Mouse (Mus musculus): ENCODE measurements around the gene Patj.
"Not testable (repeated sequence)": the region's sequence is repeated elsewhere in the genome, so short reads cannot be mapped to it uniquely, and the experiment has no call there.

Patj gene

GRCm38 (mm10) chr4:98581456-98581855, 185.9 kb downstream of the Patj start:
- DNase-seq: no peak

DNA sequence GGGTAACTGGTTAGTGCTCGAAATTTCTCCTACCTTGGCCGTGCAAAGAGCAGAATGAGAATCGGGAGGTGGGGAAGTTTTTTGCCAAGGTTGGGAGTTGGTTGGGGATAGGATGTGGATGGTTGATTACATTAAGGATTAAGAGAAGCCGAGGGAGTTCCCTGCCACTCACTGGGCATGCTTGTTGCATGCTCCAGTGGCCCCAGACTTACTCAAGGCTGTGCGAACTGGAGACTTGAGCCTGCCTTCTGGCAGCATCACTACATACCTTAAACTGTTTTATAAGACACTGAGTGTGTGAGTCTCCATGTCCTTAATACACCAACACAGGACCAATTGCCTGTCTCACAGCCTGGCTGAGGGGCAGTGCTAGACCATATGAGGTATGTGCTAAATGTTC, 188.4 kb downstream of the Patj start:
- DNase-seq: no peak

DNA sequence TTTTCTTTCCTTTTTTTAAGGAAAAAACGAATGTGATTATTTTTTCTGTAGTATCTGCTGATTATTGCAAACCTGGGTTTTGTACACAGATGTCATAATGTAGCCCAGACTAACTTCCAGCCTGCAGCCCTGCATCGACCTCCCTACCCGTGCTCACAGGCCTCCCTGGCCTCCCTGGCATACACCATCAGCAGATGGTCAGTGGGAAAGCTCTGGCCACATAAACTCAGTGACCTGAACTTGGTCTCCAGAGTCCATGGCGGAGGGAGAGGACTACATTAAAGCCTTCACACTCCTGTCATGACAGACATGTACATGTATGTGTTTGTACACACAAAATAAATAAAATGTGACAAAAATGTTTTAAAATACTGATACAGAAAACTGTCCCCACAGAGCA, 190.7 kb downstream of the Patj start:
- no peak for DNase-seq

DNA sequence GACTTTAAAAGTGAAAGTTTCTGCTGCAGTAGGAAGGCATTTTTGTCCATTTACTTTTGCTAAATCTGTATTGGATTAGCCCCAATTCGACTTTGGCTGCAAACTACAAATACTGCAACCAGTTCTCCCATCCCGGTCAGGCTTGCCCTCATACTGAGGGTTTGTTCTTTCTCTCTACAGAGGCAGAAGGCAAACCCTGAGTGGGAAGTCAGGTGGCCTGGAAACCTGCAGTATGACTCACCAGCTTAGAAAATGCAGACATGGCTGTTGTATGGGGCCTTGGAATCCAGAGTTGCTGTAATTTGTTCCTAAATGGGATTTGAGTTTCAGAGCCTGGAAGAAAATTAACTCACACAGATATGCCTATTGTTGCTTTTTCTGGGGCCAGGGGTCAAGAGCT, 192.1 kb downstream of the Patj start:
- DNase-seq: no peak

DNA sequence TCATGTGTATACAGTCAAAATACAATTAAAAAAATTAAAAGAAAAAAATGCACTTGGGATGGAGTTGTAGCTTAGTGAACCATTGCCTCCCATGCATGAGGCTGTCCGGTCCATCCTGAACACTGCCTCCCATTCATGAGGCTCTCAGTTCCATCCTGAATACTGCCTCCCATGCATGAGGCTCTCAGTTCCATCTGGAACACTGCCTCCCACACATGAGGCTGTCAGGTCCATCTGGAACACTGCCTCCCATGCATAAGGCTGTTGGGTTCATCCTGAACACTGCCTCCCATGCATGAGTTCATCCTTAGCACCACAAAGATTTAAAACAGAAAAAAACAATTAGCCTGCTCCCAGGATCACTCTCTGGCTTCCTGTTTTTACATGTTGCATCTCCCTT, 198.4 kb downstream of the Patj start:
- DNase-seq: no peak

GRCm38 (mm10) chr4:98598546-98598971, 203.0 kb downstream of the Patj start:
- DNase-seq: no peak

DNA sequence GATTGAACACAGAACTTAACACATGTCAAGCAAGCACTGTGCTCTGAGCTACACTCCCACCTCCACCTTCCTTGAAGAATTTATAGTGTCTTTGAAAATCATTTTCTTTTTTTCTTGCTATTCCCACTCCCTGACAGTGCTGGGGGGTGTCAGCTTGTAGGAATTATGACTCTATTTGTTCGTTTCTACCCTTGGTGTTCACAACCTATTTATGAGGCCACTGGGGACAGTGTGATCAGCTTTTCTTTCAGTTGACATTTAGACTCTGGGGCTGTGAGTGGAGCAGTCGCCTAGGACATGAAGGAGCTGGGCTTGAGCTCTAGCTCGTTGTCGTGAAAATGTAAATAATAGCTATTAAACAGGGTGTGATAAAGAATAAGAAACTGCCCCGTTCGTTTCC, 203.8 kb downstream of the Patj start:
- DNase-seq: no peak

DNA sequence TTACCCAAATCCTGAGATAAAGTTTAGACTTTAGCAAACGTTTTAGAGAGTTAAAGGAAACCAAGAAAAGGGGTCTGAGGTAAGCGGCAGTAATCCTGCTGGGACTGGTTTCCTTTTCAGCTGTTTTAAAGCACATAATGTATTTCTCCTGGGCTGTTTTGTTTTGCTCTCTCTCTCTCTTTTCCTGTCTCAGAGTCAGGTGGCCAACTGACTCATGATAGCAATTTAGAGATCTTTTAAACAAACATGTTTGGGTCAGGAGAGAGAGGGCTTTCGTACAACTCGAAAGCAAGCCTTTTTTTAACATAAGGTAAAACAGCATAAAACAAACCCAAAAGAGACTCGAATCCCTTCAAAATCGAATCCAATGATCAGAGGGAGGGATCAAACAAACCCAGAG, 207.5 kb downstream of the Patj start:
- no peak for DNase-seq

- no peak for DNase-seq
Observed at GRCm38 (mm10) chr4:98610501-98610900, 214.9 kb downstream of the Patj start.

GRCm38 (mm10) chr4:98614395-98614794, 218.8 kb downstream of the Patj start:
- no peak for DNase-seq

GRCm38 (mm10) chr4:98619199-98619598, 223.6 kb downstream of the Patj start:
- no peak for DNase-seq

DNA sequence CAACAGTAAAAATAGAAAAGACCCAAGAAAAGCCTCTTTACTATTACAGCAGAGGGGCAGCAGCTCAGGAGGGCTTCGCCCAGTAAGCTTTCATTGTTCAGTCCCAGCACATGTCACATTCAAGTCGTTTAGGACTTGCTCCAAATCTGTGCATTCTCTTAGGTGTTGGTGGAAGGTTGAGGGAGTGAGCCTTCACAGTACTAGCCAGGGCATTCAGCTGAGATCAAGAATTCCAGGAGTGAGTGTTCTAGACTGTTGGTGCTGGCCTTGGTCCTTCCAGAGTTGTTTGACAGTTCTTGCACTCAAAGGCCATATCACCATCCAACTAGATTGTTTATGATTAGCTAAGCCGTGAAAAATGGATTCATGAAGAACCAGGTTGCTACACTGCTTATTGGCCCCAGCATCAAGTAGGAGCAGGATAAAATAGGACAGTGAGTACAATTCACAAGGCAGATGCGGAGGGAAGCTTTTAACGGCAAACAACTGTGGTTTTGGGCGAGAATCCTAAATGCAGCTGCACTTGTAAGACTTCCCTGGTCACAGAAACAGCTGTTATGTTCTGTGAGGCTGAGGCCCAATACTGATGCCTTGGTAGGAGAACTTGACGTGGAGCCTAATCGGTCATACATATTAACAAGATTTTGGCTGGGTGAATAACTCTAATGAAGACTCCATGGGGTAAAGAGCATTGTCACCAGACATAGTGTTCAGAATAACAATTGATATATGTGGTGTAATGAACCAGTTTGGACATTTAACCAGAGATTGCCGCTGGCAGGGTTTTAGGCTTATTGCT, 225.6 kb downstream of the Patj start:
- no peak for DNase-seq

DNA sequence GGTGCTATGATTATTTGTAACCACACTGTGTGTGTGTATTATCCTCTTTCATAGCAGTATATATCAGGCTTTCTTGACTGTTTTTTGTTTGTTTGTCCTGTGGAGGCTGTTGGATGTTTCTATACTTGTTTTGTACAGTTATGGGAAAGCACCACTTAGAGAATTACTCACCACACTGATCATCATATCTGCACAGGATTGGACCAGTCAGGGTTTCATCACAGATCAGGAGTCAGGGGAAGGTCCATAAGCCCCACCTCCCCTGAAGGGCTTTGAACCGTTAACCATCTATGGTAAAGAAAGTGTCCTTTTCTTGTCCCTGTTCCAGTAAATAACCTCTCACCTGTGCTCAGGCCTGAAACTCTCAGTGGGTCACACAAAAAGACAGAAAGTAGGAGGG, 226.6 kb downstream of the Patj start:
- DNase-seq: no peak

GRCm38 (mm10) chr4:98622996-98623673, 227.6 kb downstream of the Patj start:
- DNase-seq: no peak

DNA sequence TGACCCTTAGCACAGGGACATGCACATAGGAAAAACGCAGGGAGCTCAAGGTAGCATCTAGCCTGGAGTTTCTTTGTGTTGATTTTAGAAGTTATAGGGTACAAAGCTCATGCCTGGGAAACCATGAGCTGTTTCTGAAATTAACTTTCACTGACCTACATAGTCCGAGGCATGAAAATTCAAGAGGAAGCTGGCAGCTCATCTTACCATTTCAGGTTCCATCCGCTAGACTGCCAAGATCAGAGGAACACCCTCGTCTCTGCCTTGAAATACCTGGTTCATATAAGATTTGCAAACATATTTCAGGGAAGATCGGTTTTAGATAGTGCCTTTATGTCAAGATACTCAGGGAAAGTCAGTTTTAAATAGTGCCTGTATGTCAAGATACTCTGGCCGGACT, 232.7 kb downstream of the Patj start:
- DNase-seq: no peak

GRCm38 (mm10) chr4:98629217-98629616, 233.6 kb downstream of the Patj start:
- not testable (repeated sequence) for DNase-seq

DNA sequence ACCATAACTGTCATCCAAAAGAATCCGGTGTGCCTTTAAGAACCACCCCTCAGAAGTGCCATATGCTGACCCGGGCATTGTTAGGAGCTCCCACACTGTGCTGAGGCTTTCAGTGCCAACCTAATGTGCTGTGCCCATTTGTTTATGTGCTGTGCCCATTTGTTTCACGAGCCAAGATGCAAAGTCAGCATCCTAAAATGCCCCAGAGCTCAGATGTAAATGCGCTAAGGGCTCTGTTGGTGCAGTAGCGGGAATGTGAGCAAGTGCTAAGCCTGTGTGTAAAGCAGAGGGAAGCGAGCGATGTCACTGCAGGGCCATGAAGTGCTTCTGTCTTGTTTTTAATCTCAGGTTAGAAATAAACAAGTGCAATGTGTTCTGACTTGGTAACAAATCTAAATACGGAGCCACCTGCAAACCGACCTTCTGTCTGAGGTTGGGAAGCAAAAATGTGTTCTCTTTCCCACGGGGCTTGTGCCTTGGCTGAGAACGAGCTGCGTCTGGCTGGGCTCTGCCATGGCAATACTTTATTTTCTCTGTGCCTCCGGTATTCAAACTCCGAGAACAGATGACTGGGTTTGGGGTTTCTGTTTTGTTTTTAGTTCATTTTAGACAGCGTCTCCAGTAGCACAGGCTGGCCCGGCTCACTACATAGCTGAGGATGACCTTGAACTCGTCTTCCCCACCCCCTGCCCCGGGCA, 239.7 kb downstream of the Patj start:
- no peak for DNase-seq

- DNase-seq: no peak
Observed at GRCm38 (mm10) chr4:98638731-98639130, 243.1 kb downstream of the Patj start.

GRCm38 (mm10) chr4:98653650-98654049, 258.1 kb downstream of the Patj start:
- DNase-seq: no peak

- DNase-seq: no peak
Observed at GRCm38 (mm10) chr4:98654419-98654821, 258.8 kb downstream of the Patj start.

DNA sequence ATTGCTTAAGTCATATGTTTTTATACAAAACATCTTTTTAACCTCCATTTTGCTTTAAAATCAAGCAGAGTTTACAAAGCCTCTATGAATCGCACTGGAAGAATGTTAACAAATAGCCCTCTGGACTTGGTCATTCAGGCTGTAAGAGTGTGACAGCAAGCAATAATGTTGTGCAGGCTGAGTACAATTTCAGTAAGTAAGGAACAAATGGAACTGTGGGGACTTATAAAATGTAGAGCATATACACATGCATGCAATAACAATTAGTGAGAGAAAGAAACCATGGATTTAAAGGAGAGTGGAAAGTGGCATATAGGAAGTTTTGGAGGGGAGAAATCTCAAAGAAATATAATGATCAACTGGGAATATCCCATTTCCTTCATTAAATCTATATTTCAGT, 261.2 kb downstream of the Patj start:
- no peak for DNase-seq

DNA sequence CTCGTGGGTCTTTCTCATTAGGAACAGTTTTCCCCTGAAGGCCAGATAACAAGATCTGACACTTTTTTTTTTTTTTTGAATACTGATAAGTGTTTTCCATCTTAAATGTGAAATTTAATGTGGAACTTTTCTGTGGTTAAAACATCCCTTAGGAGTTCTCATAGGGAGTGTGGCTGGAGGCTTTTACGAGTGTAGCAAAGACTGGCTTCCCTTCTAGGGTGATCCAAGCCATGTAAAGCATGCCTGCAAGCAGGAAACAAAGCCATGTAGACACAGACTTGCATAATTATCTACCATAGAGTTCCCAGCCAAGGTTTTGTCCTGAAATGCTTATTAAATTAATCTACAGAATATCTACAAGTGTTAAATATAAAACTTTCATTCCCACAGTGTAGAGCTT, 263.4 kb downstream of the Patj start:
- no peak for DNase-seq

GRCm38 (mm10) chr4:98660534-98660933, 264.9 kb downstream of the Patj start:
- no peak for DNase-seq

DNA sequence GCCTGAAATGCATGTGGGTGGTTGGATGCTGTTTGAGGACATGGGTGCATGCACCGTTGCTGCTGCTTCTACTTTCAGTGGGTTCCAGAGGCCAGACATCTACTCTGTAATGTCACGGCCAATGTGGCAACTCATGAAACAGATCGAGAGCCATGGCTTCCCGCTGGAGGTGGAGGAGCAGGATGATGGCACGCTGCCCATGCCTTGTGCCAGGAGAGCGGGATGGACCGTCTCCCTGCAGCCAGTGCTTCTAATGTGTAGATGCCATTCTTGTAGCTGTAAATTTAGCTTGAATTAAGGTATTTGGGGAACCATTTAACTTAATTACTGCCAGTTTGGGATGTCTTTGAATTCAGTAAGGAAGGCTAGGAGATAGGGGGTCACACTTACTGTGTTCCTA, 270.3 kb downstream of the Patj start:
- DNase-seq: no peak
